Mouse (Mus musculus): Measurements from ENCODE around the gene Atg14. TPM values are rescaled to one million over a fixed set of nuclear protein-coding genes. Genes with fewer than 3 reads are reported as not detected.
"Not testable (repeated sequence)": the region's sequence is repeated elsewhere in the genome, so short reads cannot be mapped to it uniquely, and the experiment has no call there.

Atg14 gene
- 17.1 and 19.1 TPM in 2 replicates for polyA plus RNA-seq (2015; fragmentation: Nextera tagmentation; extraction: Ambion mirVana)

- 91% methylated on average over 11 of the region's 11 CpGs for WGBS
These were observed at the start of gene Atg14 for GRCm38 (mm10) chr14:47570549-47570948. Gene Atg14, minus strand, starts transcription at chr14:47570649.

GRCm38 (mm10) chr14:47618891-47619290 lies 48.4 kb upstream of the Atg14 start:
- Histone ChIP-seq H3K36me3 (no peaks in the 10 kb centered on the region), H3K27ac (no peak overlapping the region), H3K4me1 (no peaks in the 10 kb centered on the region), H3K27me3 (no peaks in the 10 kb centered on the region), H3K9ac (no peak overlapping the region), H3K9me3 (no peaks in the 10 kb centered on the region), H3K4me2 (no peak overlapping the region), H3K4me3 (no peak overlapping the region)
- ATAC-seq (ENCODE audit: insufficient number of reproducible peaks, insufficient read depth, low FRiP score, low TSS enrichment, low read depth), result no peak
- WGBS, result 90% methylated on average over 5 of the region's 5 CpGs

More at GRCm38 (mm10) chr14:47570549-47570948, at the start of gene Atg14:
- not testable (repeated sequence) for H3K36me3 ChIP-seq; H3K27me3 ChIP-seq; H3K4me3 ChIP-seq; H3K4me2 ChIP-seq; H3K9ac ChIP-seq; H3K4me1 ChIP-seq; ATAC-seq (ENCODE audit: insufficient number of reproducible peaks, insufficient read depth, low FRiP score, low TSS enrichment, low read depth); H3K9me3 ChIP-seq; H3K27ac ChIP-seq

- 70% methylated on average over 7 of the region's 7 CpGs for WGBS
- H3K4me1 ChIP-seq, result no peaks in the 10 kb centered on the region
- H3K27me3 ChIP-seq, result no peaks in the 10 kb centered on the region
These were observed 42.8 kb upstream of the Atg14 start for GRCm38 (mm10) chr14:47613254-47613653.

GRCm38 (mm10) chr14:47597942-47598388 lies 27.5 kb upstream of the Atg14 start:
- Histone ChIP-seq H3K27ac (no peak overlapping the region; the same call in 1 of the 2 replicates), H3K9ac (peak overlapping the region; percentile 38; the same call in 1 of the 2 replicates), H3K4me1 (peaks cover 5% of the 10 kb centered on the region; the same call in 1 of the 2 replicates), H3K36me3 (no peaks in the 10 kb centered on the region), H3K27me3 (no peaks in the 10 kb centered on the region), H3K4me2 (peak overlapping the region; percentile 52), H3K4me3 (peak overlapping the region; percentile 34), H3K9me3 (no peaks in the 10 kb centered on the region)
- peak; percentile 56; the same call in 1 of the 2 replicates for ATAC-seq (ENCODE audit: insufficient number of reproducible peaks, insufficient read depth, low FRiP score, low TSS enrichment, low read depth)
- WGBS, result 11% methylated on average over 11 of the region's 11 CpGs

More at GRCm38 (mm10) chr14:47613254-47613653, 42.8 kb upstream of the Atg14 start:
- Histone ChIP-seq H3K9ac (no peak overlapping the region), H3K27ac (no peak overlapping the region), H3K36me3 (no peaks in the 10 kb centered on the region), H3K9me3 (no peaks in the 10 kb centered on the region), H3K4me3 (no peak overlapping the region), H3K4me2 (no peak overlapping the region)
- no peak for ATAC-seq (ENCODE audit: insufficient number of reproducible peaks, insufficient read depth, low FRiP score, low TSS enrichment, low read depth)

- Histone ChIP-seq H3K36me3 (no peaks in the 10 kb centered on the region), H3K4me3 (no peak overlapping the region), H3K27ac (no peak overlapping the region), H3K4me2 (no peak overlapping the region), H3K9ac (no peak overlapping the region), H3K27me3 (no peaks in the 10 kb centered on the region), H3K4me1 (peaks cover 5% of the 10 kb centered on the region; the same call in 1 of the 2 replicates), H3K9me3 (no peaks in the 10 kb centered on the region)
- 51% methylated on average over 7 of the region's 7 CpGs for WGBS
- no peak for ATAC-seq (ENCODE audit: insufficient number of reproducible peaks, insufficient read depth, low FRiP score, low TSS enrichment, low read depth)
These were observed 24.1 kb upstream of the Atg14 start for GRCm38 (mm10) chr14:47594426-47595103.

GRCm38 (mm10) chr14:47590391-47590975 lies 20.0 kb upstream of the Atg14 start:
- no peaks in the 10 kb centered on the region for H3K9me3 ChIP-seq
- H3K4me3 ChIP-seq, result no peak overlapping the region
- no peak overlapping the region for H3K27ac ChIP-seq
- ATAC-seq (ENCODE audit: insufficient number of reproducible peaks, insufficient read depth, low FRiP score, low TSS enrichment, low read depth), result no peak
- no peak overlapping the region for H3K4me2 ChIP-seq
- no peaks in the 10 kb centered on the region for H3K36me3 ChIP-seq
- 74% methylated on average over 10 of the region's 10 CpGs for WGBS
- H3K4me1 ChIP-seq, result no peaks in the 10 kb centered on the region
- no peak overlapping the region for H3K9ac ChIP-seq
- no peaks in the 10 kb centered on the region for H3K27me3 ChIP-seq

- Histone ChIP-seq H3K4me2 (no peak overlapping the region), H3K36me3 (no peaks in the 10 kb centered on the region), H3K4me3 (no peak overlapping the region), H3K27ac (no peak overlapping the region), H3K9me3 (no peaks in the 10 kb centered on the region), H3K27me3 (no peaks in the 10 kb centered on the region), H3K9ac (no peak overlapping the region), H3K4me1 (no peaks in the 10 kb centered on the region)
- 73% methylated on average over 1 of the region's 1 CpGs for WGBS
- ATAC-seq (ENCODE audit: insufficient number of reproducible peaks, insufficient read depth, low FRiP score, low TSS enrichment, low read depth), result no peak
These were observed 19.0 kb upstream of the Atg14 start for GRCm38 (mm10) chr14:47589444-47589843.

GRCm38 (mm10) chr14:47584346-47584745 lies 13.9 kb upstream of the Atg14 start:
- Histone ChIP-seq H3K4me1 (no peaks in the 10 kb centered on the region), H3K4me3 (no peak overlapping the region), H3K9ac (no peak overlapping the region), H3K27ac (no peak overlapping the region), H3K4me2 (no peak overlapping the region), H3K36me3 (no peaks in the 10 kb centered on the region), H3K27me3 (no peaks in the 10 kb centered on the region), H3K9me3 (no peaks in the 10 kb centered on the region)
- ATAC-seq (ENCODE audit: insufficient number of reproducible peaks, insufficient read depth, low FRiP score, low TSS enrichment, low read depth), result no peak

- Histone ChIP-seq H3K4me3 (no peak overlapping the region), H3K27me3 (no peaks in the 10 kb centered on the region), H3K4me2 (no peak overlapping the region), H3K27ac (no peak overlapping the region), H3K4me1 (no peaks in the 10 kb centered on the region), H3K9ac (no peak overlapping the region), H3K36me3 (no peaks in the 10 kb centered on the region), H3K9me3 (no peaks in the 10 kb centered on the region)
- WGBS, result 68% methylated on average over 2 of the region's 2 CpGs
- ATAC-seq (ENCODE audit: insufficient number of reproducible peaks, insufficient read depth, low FRiP score, low TSS enrichment, low read depth), result no peak
These were observed 11.2 kb upstream of the Atg14 start for GRCm38 (mm10) chr14:47581681-47582080.

GRCm38 (mm10) chr14:47581280-47581679 lies 10.8 kb upstream of the Atg14 start:
- no peaks in the 10 kb centered on the region for H3K36me3 ChIP-seq
- ATAC-seq (ENCODE audit: insufficient number of reproducible peaks, insufficient read depth, low FRiP score, low TSS enrichment, low read depth), result no peak
- no peak overlapping the region for H3K9ac ChIP-seq
- H3K27ac ChIP-seq, result no peak overlapping the region
- H3K9me3 ChIP-seq, result no peaks in the 10 kb centered on the region
- WGBS, result 46% methylated on average over 1 of the region's 1 CpGs
- H3K4me2 ChIP-seq, result no peak overlapping the region
- no peak overlapping the region for H3K4me3 ChIP-seq
- no peaks in the 10 kb centered on the region for H3K27me3 ChIP-seq
- H3K4me1 ChIP-seq, result no peaks in the 10 kb centered on the region

- Histone ChIP-seq H3K4me3 (no peak overlapping the region), H3K36me3 (no peaks in the 10 kb centered on the region), H3K9me3 (no peaks in the 10 kb centered on the region), H3K4me2 (no peak overlapping the region), H3K27me3 (no peaks in the 10 kb centered on the region), H3K27ac (no peak overlapping the region), H3K9ac (no peak overlapping the region), H3K4me1 (no peaks in the 10 kb centered on the region)
- no peak for ATAC-seq (ENCODE audit: insufficient number of reproducible peaks, insufficient read depth, low FRiP score, low TSS enrichment, low read depth)
- 89% methylated on average over 2 of the region's 2 CpGs for WGBS
These were observed 7.6 kb upstream of the Atg14 start for GRCm38 (mm10) chr14:47578086-47578485.

GRCm38 (mm10) chr14:47576687-47577086 lies 6.2 kb upstream of the Atg14 start:
- Histone ChIP-seq H3K27me3 (no peaks in the 10 kb centered on the region), H3K4me1 (no peaks in the 10 kb centered on the region), H3K4me3 (no peak overlapping the region), H3K4me2 (no peak overlapping the region), H3K9ac (no peak overlapping the region), H3K36me3 (no peaks in the 10 kb centered on the region), H3K9me3 (no peaks in the 10 kb centered on the region), H3K27ac (no peak overlapping the region)
- ATAC-seq (ENCODE audit: insufficient number of reproducible peaks, insufficient read depth, low FRiP score, low TSS enrichment, low read depth), result no peak
- 45% methylated on average over 4 of the region's 4 CpGs for WGBS
